Mouse (Mus musculus): ENCODE data around the gene Gm20388. TPM values are rescaled to one million over a fixed set of nuclear protein-coding genes. Genes with fewer than 3 reads are reported as not detected.

The Gm20388 gene
- polyA plus RNA-seq, 1 experiment from 2014 or later, result not detected

GRCm38 (mm10) chr8:121668553-121668952 lies 1757.9 kb downstream of the Gm20388 start:
- Histone ChIP-seq H3K4me1 (ENCODE audit: control insufficient read depth in 2 of 2, insufficient read depth in 2 of 2, low read length in 2 of 2) (peaks cover 19 to 24% of the 10 kb centered on the region in 2 experiments), H3K27me3 (ENCODE audit: control insufficient read depth, insufficient read depth, low read length) (no peaks in the 10 kb centered on the region), H3K4me3 (ENCODE audit: control insufficient read depth in 1 of 2, insufficient read depth in 1 of 2, low read depth in 1 of 2, low read length in 2 of 2) (no peak overlapping the region), H3K36me3 (ENCODE audit: control insufficient read depth, insufficient read depth, low read length) (no peaks in the 10 kb centered on the region), H3K27ac (replicated peaks in 1 of 2; ENCODE audit: control insufficient read depth in 1 of 2, insufficient read depth in 1 of 2, low read depth in 2 of 2, low read length in 2 of 2) (peak overlapping the region; percentile 12 to 45; a peak in 3 of 4 replicates), H3K9me3 (ENCODE audit: control insufficient read depth, low read length) (no peaks in the 10 kb centered on the region), H3K4me2 (ENCODE audit: low read length) (peak overlapping the region; percentile 8; the same call in 1 of the 2 replicates), H3K9ac (ENCODE audit: low read length) (0 out of 2 replicates have a peak overlapping the region, but pooled peaks have one; percentile 11)
- ATAC-seq (ENCODE audit: insufficient number of reproducible peaks, insufficient read depth, low FRiP score, low read depth), result no peak
- WGBS, result 37% methylated on average over 6 of the region's 6 CpGs

GRCm38 (mm10) chr8:121669208-121669607 lies 1758.6 kb downstream of the Gm20388 start:
- Histone ChIP-seq H3K36me3 (ENCODE audit: control insufficient read depth, insufficient read depth, low read length) (no peaks in the 10 kb centered on the region), H3K9ac (ENCODE audit: low read length) (no peak overlapping the region), H3K27ac (replicated peaks in 1 of 2; ENCODE audit: control insufficient read depth in 1 of 2, insufficient read depth in 1 of 2, low read depth in 2 of 2, low read length in 2 of 2) (peak overlapping the region; percentile 25 to 47), H3K27me3 (ENCODE audit: control insufficient read depth, insufficient read depth, low read length) (no peaks in the 10 kb centered on the region), H3K4me1 (ENCODE audit: control insufficient read depth in 2 of 2, insufficient read depth in 2 of 2, low read length in 2 of 2) (peaks cover 19 to 24% of the 10 kb centered on the region in 2 experiments), H3K4me2 (ENCODE audit: low read length) (no peak overlapping the region), H3K4me3 (ENCODE audit: control insufficient read depth in 1 of 2, insufficient read depth in 1 of 2, low read depth in 1 of 2, low read length in 2 of 2) (no peak overlapping the region), H3K9me3 (ENCODE audit: control insufficient read depth, low read length) (no peaks in the 10 kb centered on the region)
- 21% methylated on average over 8 of the region's 8 CpGs for WGBS
- ATAC-seq (ENCODE audit: insufficient number of reproducible peaks, insufficient read depth, low FRiP score, low read depth), result peak; percentile 48

GRCm38 (mm10) chr8:121673153-121673552 lies 1762.5 kb downstream of the Gm20388 start:
- Histone ChIP-seq H3K27me3 (ENCODE audit: control insufficient read depth, insufficient read depth, low read length) (no peaks in the 10 kb centered on the region), H3K4me3 (ENCODE audit: control insufficient read depth in 1 of 2, insufficient read depth in 1 of 2, low read depth in 1 of 2, low read length in 2 of 2) (no peak overlapping the region), H3K36me3 (ENCODE audit: control insufficient read depth, insufficient read depth, low read length) (no peaks in the 10 kb centered on the region), H3K9me3 (ENCODE audit: control insufficient read depth, low read length) (no peaks in the 10 kb centered on the region), H3K9ac (ENCODE audit: low read length) (no peak overlapping the region), H3K27ac (replicated peaks in 1 of 2; ENCODE audit: control insufficient read depth in 1 of 2, insufficient read depth in 1 of 2, low read depth in 2 of 2, low read length in 2 of 2) (no peak overlapping the region), H3K4me1 (ENCODE audit: control insufficient read depth in 2 of 2, insufficient read depth in 2 of 2, low read length in 2 of 2) (peaks cover 9 to 12% of the 10 kb centered on the region in 2 experiments; a peak in 3 of 4 replicates), H3K4me2 (ENCODE audit: low read length) (no peak overlapping the region)
- WGBS, result 27% methylated on average over 4 of the region's 4 CpGs
- ATAC-seq (ENCODE audit: insufficient number of reproducible peaks, insufficient read depth, low FRiP score, low read depth), result no peak

GRCm38 (mm10) chr8:121673917-121674316 lies 1763.3 kb downstream of the Gm20388 start:
- Histone ChIP-seq H3K36me3 (ENCODE audit: control insufficient read depth, insufficient read depth, low read length) (no peaks in the 10 kb centered on the region), H3K27ac (replicated peaks in 1 of 2; ENCODE audit: control insufficient read depth in 1 of 2, insufficient read depth in 1 of 2, low read depth in 2 of 2, low read length in 2 of 2) (no peak overlapping the region), H3K4me1 (ENCODE audit: control insufficient read depth in 2 of 2, insufficient read depth in 2 of 2, low read length in 2 of 2) (peaks cover 2 to 5% of the 10 kb centered on the region in 2 experiments; a peak in 3 of 4 replicates), H3K4me2 (ENCODE audit: low read length) (no peak overlapping the region), H3K4me3 (ENCODE audit: control insufficient read depth in 1 of 2, insufficient read depth in 1 of 2, low read depth in 1 of 2, low read length in 2 of 2) (no peak overlapping the region), H3K9ac (ENCODE audit: low read length) (no peak overlapping the region), H3K9me3 (ENCODE audit: control insufficient read depth, low read length) (no peaks in the 10 kb centered on the region), H3K27me3 (ENCODE audit: control insufficient read depth, insufficient read depth, low read length) (no peaks in the 10 kb centered on the region)
- ATAC-seq (ENCODE audit: insufficient number of reproducible peaks, insufficient read depth, low FRiP score, low read depth), result no peak
- WGBS, result 73% methylated on average over 5 of the region's 5 CpGs

- WGBS, result 67% methylated on average over 5 of the region's 5 CpGs
Measured at GRCm38 (mm10) chr8:121674524-121674923, 1763.9 kb downstream of the Gm20388 start.

GRCm38 (mm10) chr8:121675161-121675560 lies 1764.5 kb downstream of the Gm20388 start:
- ATAC-seq (ENCODE audit: insufficient number of reproducible peaks, insufficient read depth, low FRiP score, low read depth), result no peak
- Histone ChIP-seq H3K4me1 (ENCODE audit: control insufficient read depth in 2 of 2, insufficient read depth in 2 of 2, low read length in 2 of 2) (no peaks in the 10 kb centered on the region), H3K9ac (ENCODE audit: low read length) (no peak overlapping the region), H3K27me3 (ENCODE audit: control insufficient read depth, insufficient read depth, low read length) (no peaks in the 10 kb centered on the region), H3K4me3 (ENCODE audit: control insufficient read depth in 1 of 2, insufficient read depth in 1 of 2, low read depth in 1 of 2, low read length in 2 of 2) (no peak overlapping the region), H3K9me3 (ENCODE audit: control insufficient read depth, low read length) (no peaks in the 10 kb centered on the region), H3K36me3 (ENCODE audit: control insufficient read depth, insufficient read depth, low read length) (no peaks in the 10 kb centered on the region), H3K4me2 (ENCODE audit: low read length) (no peak overlapping the region), H3K27ac (replicated peaks in 1 of 2; ENCODE audit: control insufficient read depth in 1 of 2, insufficient read depth in 1 of 2, low read depth in 2 of 2, low read length in 2 of 2) (no peak overlapping the region)
- WGBS, result 60% methylated on average over 3 of the region's 3 CpGs

More at GRCm38 (mm10) chr8:121674524-121674923, 1763.9 kb downstream of the Gm20388 start:
- no peaks in the 10 kb centered on the region for H3K36me3 ChIP-seq (ENCODE audit: control insufficient read depth, insufficient read depth, low read length)
- H3K9ac ChIP-seq (ENCODE audit: low read length), result no peak overlapping the region
- no peak for ATAC-seq (ENCODE audit: insufficient number of reproducible peaks, insufficient read depth, low FRiP score, low read depth)
- H3K27ac ChIP-seq (replicated peaks in 1 of 2; ENCODE audit: control insufficient read depth in 1 of 2, insufficient read depth in 1 of 2, low read depth in 2 of 2, low read length in 2 of 2), result no peak overlapping the region
- H3K27me3 ChIP-seq (ENCODE audit: control insufficient read depth, insufficient read depth, low read length), result no peaks in the 10 kb centered on the region
- no peaks in the 10 kb centered on the region; a peak in 1 of 4 replicates for H3K4me1 ChIP-seq (ENCODE audit: control insufficient read depth in 2 of 2, insufficient read depth in 2 of 2, low read length in 2 of 2)
- H3K4me2 ChIP-seq (ENCODE audit: low read length), result no peak overlapping the region
- no peaks in the 10 kb centered on the region for H3K9me3 ChIP-seq (ENCODE audit: control insufficient read depth, low read length)
- H3K4me3 ChIP-seq (ENCODE audit: control insufficient read depth in 1 of 2, insufficient read depth in 1 of 2, low read depth in 1 of 2, low read length in 2 of 2), result no peak overlapping the region

- ATAC-seq (ENCODE audit: insufficient number of reproducible peaks, insufficient read depth, low FRiP score, low read depth), result no peak
- Histone ChIP-seq H3K4me1 (ENCODE audit: control insufficient read depth in 2 of 2, insufficient read depth in 2 of 2, low read length in 2 of 2) (no peaks in the 10 kb centered on the region), H3K9ac (ENCODE audit: low read length) (no peak overlapping the region), H3K27ac (replicated peaks in 1 of 2; ENCODE audit: control insufficient read depth in 1 of 2, insufficient read depth in 1 of 2, low read depth in 2 of 2, low read length in 2 of 2) (no peak overlapping the region), H3K9me3 (ENCODE audit: control insufficient read depth, low read length) (no peaks in the 10 kb centered on the region), H3K4me3 (ENCODE audit: control insufficient read depth in 1 of 2, insufficient read depth in 1 of 2, low read depth in 1 of 2, low read length in 2 of 2) (no peak overlapping the region), H3K36me3 (ENCODE audit: control insufficient read depth, insufficient read depth, low read length) (no peaks in the 10 kb centered on the region), H3K27me3 (ENCODE audit: control insufficient read depth, insufficient read depth, low read length) (no peaks in the 10 kb centered on the region), H3K4me2 (ENCODE audit: low read length) (no peak overlapping the region; the same call in 1 of the 2 replicates)
- 43% methylated on average over 20 of the region's 20 CpGs for WGBS
Measured at GRCm38 (mm10) chr8:121675701-121676100, 1765.1 kb downstream of the Gm20388 start.

- no peak for ATAC-seq (ENCODE audit: insufficient number of reproducible peaks, insufficient read depth, low FRiP score, low read depth)
- Histone ChIP-seq H3K4me1 (ENCODE audit: control insufficient read depth in 2 of 2, insufficient read depth in 2 of 2, low read length in 2 of 2) (no peaks in the 10 kb centered on the region), H3K4me2 (ENCODE audit: low read length) (no peak overlapping the region), H3K27ac (replicated peaks in 1 of 2; ENCODE audit: control insufficient read depth in 1 of 2, insufficient read depth in 1 of 2, low read depth in 2 of 2, low read length in 2 of 2) (no peak overlapping the region), H3K27me3 (ENCODE audit: control insufficient read depth, insufficient read depth, low read length) (no peaks in the 10 kb centered on the region), H3K36me3 (ENCODE audit: control insufficient read depth, insufficient read depth, low read length) (no peaks in the 10 kb centered on the region), H3K4me3 (ENCODE audit: control insufficient read depth in 1 of 2, insufficient read depth in 1 of 2, low read depth in 1 of 2, low read length in 2 of 2) (no peak overlapping the region), H3K9ac (ENCODE audit: low read length) (no peak overlapping the region), H3K9me3 (ENCODE audit: control insufficient read depth, low read length) (no peaks in the 10 kb centered on the region)
- 64% methylated on average over 5 of the region's 5 CpGs for WGBS
Measured at GRCm38 (mm10) chr8:121678696-121679095, 1768.1 kb downstream of the Gm20388 start.

All from heart, embryonic 14.5 days (tissue).